Mouse (Mus musculus) heart, embryonic 12.5 days (tissue): ENCODE results near the gene Mettl7a3. TPM values are rescaled to one million over a fixed set of nuclear protein-coding genes. Genes with fewer than 3 reads are reported as not detected.
"Not testable (repeated sequence)": the region's sequence is repeated elsewhere in the genome, so short reads cannot be mapped to it uniquely, and the experiment has no call there.

ENCODE experiments used
- ATAC-seq: fragments of 200-750 bp; cut with Nextera tagmentation; 2 replicates; pipeline ENCODE4 v1.8.0; 2017; ENCODE audit warnings: moderate TSS enrichment, moderate library complexity; ENCODE audit not compliant: insufficient number of reproducible peaks, low FRiP score
- H3K27ac ChIP-seq: fragments of 300-500 bp; sonication (generic); 2 replicates; pipeline ENCODE4 v1.5.1; 2016; ENCODE audit warnings: mild to moderate bottlenecking, moderate library complexity; ENCODE audit not compliant: poor library complexity, severe bottlenecking
- H3K27me3 ChIP-seq: fragments of 300-500 bp; sonication (generic); replicated peaks from 2 replicates; pipeline ENCODE4 v1.6.1; 2016; ENCODE audit warnings: mild to moderate bottlenecking, moderate library complexity
- H3K36me3 ChIP-seq: fragments of 300-500 bp; sonication (generic); 2 replicates; pipeline ENCODE4 v1.6.1; 2016; ENCODE audit warnings: mild to moderate bottlenecking, moderate library complexity
- H3K4me1 ChIP-seq: fragments of 300-500 bp; sonication (generic); replicated peaks from 2 replicates; pipeline ENCODE4 v1.6.1; 2016; ENCODE audit warnings: mild to moderate bottlenecking
- H3K4me2 ChIP-seq: fragments of 300-500 bp; sonication (generic); 2 replicates; pipeline ENCODE4 v1.6.1; 2016; ENCODE audit warnings: mild to moderate bottlenecking, moderate library complexity
- H3K4me3 ChIP-seq: fragments of 300-500 bp; sonication (generic); 2 replicates; pipeline ENCODE4 v1.5.1; 2016; ENCODE audit warnings: mild to moderate bottlenecking
- H3K9ac ChIP-seq: fragments of 300-500 bp; sonication (generic); 2 replicates; pipeline ENCODE4 v1.6.1; 2016; ENCODE audit warnings: mild to moderate bottlenecking, moderate library complexity
- H3K9me3 ChIP-seq: fragments of 300-500 bp; sonication (generic); replicated peaks from 2 replicates; pipeline ENCODE4 v1.6.1; 2016; ENCODE audit warnings: mild to moderate bottlenecking, moderate library complexity
- WGBS: fragments of 180-500 bp; shearing (Covaris S2); methylation state at CpG from one replicate; pipeline ENCODE4 v1.1.7; 2016; 5-methylcytosine and 5-hydroxymethylcytosine counted together
- polyA plus RNA-seq: library from polyadenylated mRNA; unstranded; fragments of >200 nt; fragmentation: Nextera tagmentation; extraction: Ambion mirVana; gene quantifications from 2 replicates; pipeline ENCODE4 v1.2.1, GENCODE M21; 2016

The Mettl7a3 gene
- polyA plus RNA-seq, 1 experiment from 2014 or later = not detected

GRCm38 (mm10) chr15:100307438-100308096 lies 27.2 kb upstream of the Mettl7a3 start:
- H3K9me3 ChIP-seq, ATAC-seq, H3K27ac ChIP-seq, H3K4me3 ChIP-seq, H3K4me2 ChIP-seq, H3K27me3 ChIP-seq, H3K9ac ChIP-seq, H3K36me3 ChIP-seq: not testable (repeated sequence)
- H3K4me1 ChIP-seq = peaks cover 11% of the 10 kb centered on the region
- 37% methylated on average over 11 of the region's 11 CpGs for WGBS

DNA sequence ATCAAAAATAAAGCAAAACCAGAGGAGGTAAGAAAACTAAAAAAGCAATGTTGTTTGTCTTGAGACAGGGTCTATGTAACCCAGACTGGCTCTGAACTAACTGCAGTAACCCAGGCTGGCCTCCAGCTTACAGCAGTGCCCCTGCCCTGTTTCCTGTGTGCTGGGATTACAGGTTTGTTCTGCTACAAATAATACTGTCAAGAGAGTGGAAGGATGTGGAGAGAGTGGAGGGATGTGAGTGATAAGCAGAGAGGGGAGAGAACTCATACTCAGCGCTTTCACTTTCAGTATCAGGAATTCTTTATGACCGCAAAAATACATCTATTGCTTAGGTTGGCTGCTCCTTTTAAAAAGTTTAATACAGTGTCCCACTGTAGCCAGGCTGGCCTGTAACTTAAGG lies 22.4 kb upstream of the Mettl7a3 start:
- 55% methylated on average over 2 of the region's 2 CpGs for WGBS
- Histone ChIP-seq H3K36me3 (peaks cover 7% of the 10 kb centered on the region; the same call in 1 of the 2 replicates), H3K4me2 (no peak overlapping the region), H3K9me3 (no peaks in the 10 kb centered on the region), H3K4me3 (no peak overlapping the region), H3K9ac (no peak overlapping the region), H3K4me1 (peaks cover 11% of the 10 kb centered on the region), H3K27me3 (no peaks in the 10 kb centered on the region), H3K27ac (no peak overlapping the region)
- ATAC-seq = no peak

DNA sequence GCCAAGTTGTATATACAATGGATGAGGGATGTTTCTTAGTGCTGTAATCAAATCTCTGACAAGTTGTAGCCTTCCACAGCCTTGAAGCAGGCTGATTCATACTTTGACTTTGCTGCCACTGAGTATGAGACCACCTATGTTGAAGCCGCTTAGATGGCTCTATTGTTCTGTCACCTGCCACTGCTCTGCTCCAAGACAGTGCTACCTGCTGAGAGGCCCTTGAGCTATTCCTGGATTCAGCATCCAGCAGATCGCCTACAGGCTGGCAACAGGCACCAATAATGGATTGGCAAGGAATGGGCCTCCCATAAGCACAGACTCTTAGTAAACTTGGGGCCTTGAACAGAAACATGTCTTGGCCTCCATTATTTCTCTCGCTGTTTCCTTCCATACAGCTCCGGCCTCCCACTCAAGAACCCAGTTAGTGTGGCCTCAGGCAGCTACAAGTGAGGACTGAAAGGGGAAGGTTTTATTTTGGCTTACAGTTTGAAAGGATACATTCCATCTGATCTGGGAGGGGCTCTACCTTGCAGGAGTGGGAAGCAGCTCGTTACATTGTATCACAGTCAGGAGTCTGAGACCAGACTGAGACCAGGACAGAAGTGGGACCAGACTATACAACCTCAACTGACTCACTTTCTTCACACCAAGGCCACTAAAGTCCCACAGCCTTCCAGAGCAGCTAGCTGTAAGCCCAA lies 20.1 kb upstream of the Mettl7a3 start:
- no peak for ATAC-seq
- no peaks in the 10 kb centered on the region for H3K27me3 ChIP-seq
- WGBS = 84% methylated on average over 5 of the region's 5 CpGs

GRCm38 (mm10) chr15:100318014-100318671 lies 16.6 kb upstream of the Mettl7a3 start:
- not testable (repeated sequence) for H3K4me1 ChIP-seq, H3K27ac ChIP-seq, H3K4me2 ChIP-seq, H3K9me3 ChIP-seq, H3K27me3 ChIP-seq, H3K4me3 ChIP-seq, H3K9ac ChIP-seq, H3K36me3 ChIP-seq, ATAC-seq
- WGBS = 76% methylated on average over 4 of the region's 4 CpGs

More for the DNA sequence above, 20.1 kb upstream of the Mettl7a3 start:
- H3K36me3 ChIP-seq = peaks cover 7% of the 10 kb centered on the region; the same call in 1 of the 2 replicates
- H3K27ac ChIP-seq = no peak overlapping the region
- H3K4me3 ChIP-seq = no peak overlapping the region
- H3K4me1 ChIP-seq = peaks cover 11% of the 10 kb centered on the region
- no peak overlapping the region for H3K4me2 ChIP-seq
- no peaks in the 10 kb centered on the region for H3K9me3 ChIP-seq
- no peak overlapping the region for H3K9ac ChIP-seq

- Histone ChIP-seq H3K4me3 (no peak overlapping the region), H3K9ac (no peak overlapping the region), H3K27ac (no peak overlapping the region), H3K4me2 (no peak overlapping the region), H3K9me3 (no peaks in the 10 kb centered on the region), H3K27me3 (no peaks in the 10 kb centered on the region), H3K36me3 (peaks cover under 1% of the 10 kb centered on the region; the same call in 1 of the 2 replicates), H3K4me1 (no peaks in the 10 kb centered on the region)
- ATAC-seq = no peak
- WGBS = 79% methylated on average over 1 of the region's 1 CpGs
Measured at GRCm38 (mm10) chr15:100319884-100320283, 14.8 kb upstream of the Mettl7a3 start.

DNA sequence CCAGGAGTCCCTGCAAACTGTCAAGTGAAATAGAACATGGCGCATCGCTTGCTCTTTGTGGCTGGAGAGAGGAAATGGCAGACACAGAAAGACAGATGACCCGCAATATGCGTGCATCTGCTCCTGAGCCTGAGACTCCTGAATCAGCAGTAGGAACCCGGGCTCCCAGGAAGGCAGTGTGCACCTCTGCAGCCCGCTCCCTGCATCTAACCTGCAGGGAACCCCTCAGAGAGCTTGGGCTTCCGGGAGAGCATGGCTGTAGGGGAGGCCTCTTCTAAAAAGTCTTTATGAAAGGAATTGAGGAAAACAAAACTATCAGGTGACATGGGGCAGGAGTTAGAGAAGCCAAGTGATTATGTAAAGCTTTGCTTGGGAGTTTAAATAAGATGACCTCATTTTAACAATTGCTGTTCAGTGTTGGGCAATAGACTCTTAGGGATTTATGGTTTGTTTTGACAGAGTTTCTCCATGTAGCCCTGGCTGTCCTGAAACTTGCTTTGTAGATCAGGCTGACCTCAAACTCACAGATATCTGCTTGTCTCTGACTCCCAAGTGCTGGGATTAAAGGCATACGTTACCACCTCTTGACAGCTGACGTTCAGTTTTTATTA lies 14.3 kb upstream of the Mettl7a3 start:
- Histone ChIP-seq H3K4me2 (no peak overlapping the region), H3K27me3 (no peaks in the 10 kb centered on the region), H3K9ac (no peak overlapping the region), H3K36me3 (no peaks in the 10 kb centered on the region), H3K4me3 (no peak overlapping the region), H3K27ac (no peak overlapping the region), H3K9me3 (no peaks in the 10 kb centered on the region), H3K4me1 (no peaks in the 10 kb centered on the region)
- ATAC-seq = no peak
- WGBS = 65% methylated on average over 9 of the region's 9 CpGs

- no peak for ATAC-seq
- H3K4me1 ChIP-seq = no peaks in the 10 kb centered on the region
- H3K9me3 ChIP-seq = no peaks in the 10 kb centered on the region
- no peak overlapping the region for H3K9ac ChIP-seq
- no peaks in the 10 kb centered on the region for H3K36me3 ChIP-seq
- no peak overlapping the region for H3K27ac ChIP-seq
- no peak overlapping the region for H3K4me2 ChIP-seq
- H3K4me3 ChIP-seq = no peak overlapping the region
- WGBS = 48% methylated on average over 5 of the region's 5 CpGs
- no peaks in the 10 kb centered on the region for H3K27me3 ChIP-seq
Measured at GRCm38 (mm10) chr15:100321134-100321533, 13.6 kb upstream of the Mettl7a3 start.

GRCm38 (mm10) chr15:100324021-100324591 lies 10.6 kb upstream of the Mettl7a3 start:
- Histone ChIP-seq H3K27me3 (no peaks in the 10 kb centered on the region), H3K27ac (no peak overlapping the region), H3K36me3 (no peaks in the 10 kb centered on the region), H3K9ac (no peak overlapping the region), H3K4me3 (no peak overlapping the region), H3K4me1 (no peaks in the 10 kb centered on the region), H3K9me3 (no peaks in the 10 kb centered on the region), H3K4me2 (no peak overlapping the region)
- 60% methylated on average over 12 of the region's 12 CpGs for WGBS
- ATAC-seq = no peak

GRCm38 (mm10) chr15:100325235-100325634 lies 9.5 kb upstream of the Mettl7a3 start:
- no peak for ATAC-seq
- Histone ChIP-seq H3K36me3 (no peaks in the 10 kb centered on the region), H3K27me3 (no peaks in the 10 kb centered on the region), H3K4me3 (no peak overlapping the region), H3K27ac (no peak overlapping the region), H3K9me3 (no peaks in the 10 kb centered on the region), H3K4me2 (no peak overlapping the region), H3K4me1 (no peaks in the 10 kb centered on the region), H3K9ac (no peak overlapping the region)
- WGBS = 90% methylated on average over 3 of the region's 3 CpGs

- H3K4me3 ChIP-seq, H3K27ac ChIP-seq, H3K4me1 ChIP-seq, H3K4me2 ChIP-seq, H3K27me3 ChIP-seq, H3K9me3 ChIP-seq, ATAC-seq, H3K36me3 ChIP-seq, H3K9ac ChIP-seq: not testable (repeated sequence)
- 64% methylated on average over 4 of the region's 4 CpGs for WGBS
Measured at GRCm38 (mm10) chr15:100328089-100328488, 6.6 kb upstream of the Mettl7a3 start.

DNA sequence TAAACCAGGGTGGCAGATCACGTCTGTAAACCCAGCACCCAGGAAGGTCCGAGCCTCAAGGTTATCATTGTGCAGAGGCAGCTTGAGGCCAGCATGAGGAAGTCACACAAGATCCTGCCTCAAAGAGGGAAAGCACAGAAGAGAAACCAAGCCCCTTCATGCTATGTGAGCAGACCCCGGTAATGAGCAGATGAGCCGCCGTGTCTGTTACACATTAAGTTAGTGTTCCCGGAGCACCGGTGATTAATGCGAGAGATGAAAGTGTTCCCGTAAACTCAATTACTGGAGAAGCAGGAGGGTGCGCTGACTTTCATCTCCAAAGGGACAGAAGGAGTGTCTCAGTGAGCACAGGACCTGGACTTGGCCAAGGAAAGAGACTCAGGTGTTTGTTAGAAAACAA lies 5.4 kb upstream of the Mettl7a3 start:
- not testable (repeated sequence) for H3K27ac ChIP-seq, H3K4me1 ChIP-seq, ATAC-seq, H3K36me3 ChIP-seq, H3K4me2 ChIP-seq, H3K9ac ChIP-seq, H3K4me3 ChIP-seq, H3K9me3 ChIP-seq, H3K27me3 ChIP-seq
- 86% methylated on average over 10 of the region's 10 CpGs for WGBS
